Mouse (Mus musculus) limb, embryonic 14.5 days (tissue): ENCODE results near the gene Tas2r134. TPM values are rescaled to one million over a fixed set of nuclear protein-coding genes. Genes with fewer than 3 reads are reported as not detected.

ENCODE experiments used
- ATAC-seq: fragments of 200-750 bp; cut with Nextera tagmentation; 2 replicates; pipeline ENCODE4 v1.8.0; 2017; ENCODE audit warnings: low read depth, moderate number of reproducible peaks, moderate TSS enrichment; ENCODE audit not compliant: low FRiP score
- DNase-seq: peaks from one replicate; pipeline ENCODE4 v3.0.0-alpha.2; 2015; ENCODE audit warnings: low spot score
- H3K27ac ChIP-seq: fragments of 300-500 bp; sonication (generic); replicated peaks from 2 replicates; pipeline ENCODE4 v1.5.1; 2014; ENCODE audit warnings: low read depth, mild to moderate bottlenecking, low read length, moderate library complexity, mixed read lengths
- H3K27me3 ChIP-seq: fragments of 300-500 bp; sonication (generic); 2 replicates; pipeline ENCODE4 v1.6.1; 2014; ENCODE audit warnings: low read length, mixed read lengths; ENCODE audit not compliant: control insufficient read depth, insufficient read depth
- H3K36me3 ChIP-seq: fragments of 300-500 bp; sonication (generic); 2 replicates; pipeline ENCODE4 v1.6.1; 2014; ENCODE audit warnings: mild to moderate bottlenecking, low read length, moderate library complexity, mixed read lengths; ENCODE audit not compliant: control insufficient read depth, insufficient read depth
- H3K4me1 ChIP-seq: fragments of 300-500 bp; sonication (generic); 2 replicates; pipeline ENCODE4 v1.6.1; 2014; ENCODE audit warnings: antibody characterized with exemption, low read length, mixed read lengths; ENCODE audit not compliant: control insufficient read depth, insufficient read depth
- H3K4me2 ChIP-seq: fragments of 300-500 bp; sonication (generic); replicated peaks from 2 replicates; pipeline ENCODE4 v1.6.1; 2014; ENCODE audit warnings: low read depth, mild to moderate bottlenecking, low read length, moderate library complexity; ENCODE audit not compliant: severe bottlenecking
- H3K4me3 ChIP-seq: fragments of 300-500 bp; sonication (generic); replicated peaks from 2 replicates; pipeline ENCODE4 v1.5.1; 2014; ENCODE audit warnings: low read length
- H3K9ac ChIP-seq: fragments of 300-500 bp; sonication (generic); 2 replicates; pipeline ENCODE4 v1.6.1; 2014; ENCODE audit warnings: mild to moderate bottlenecking, low read depth, low read length, moderate library complexity; ENCODE audit not compliant: severe bottlenecking
- H3K9me3 ChIP-seq: fragments of 300-500 bp; sonication (generic); 2 replicates; pipeline ENCODE4 v1.6.1; 2016; ENCODE audit warnings: low read length; ENCODE audit not compliant: control insufficient read depth
- POLR2A ChIP-seq: fragments of 200-500 bp; IDR thresholded peaks from 2 replicates; pipeline ENCODE4 v1.8.0; 2012; ENCODE audit warnings: inconsistent platforms, mild to moderate bottlenecking, moderate library complexity, borderline replicate concordance; ENCODE audit not compliant: insufficient read depth, insufficient read length; ENCODE audit errors: extremely low read depth
- WGBS: fragments of 180-500 bp; shearing (Covaris S2); extraction: QIAGEN DNeasy Blood & Tissue Kit; methylation state at CpG from one replicate; pipeline ENCODE4 v1.1.7; 2014; 5-methylcytosine and 5-hydroxymethylcytosine counted together
- polyA plus RNA-seq, 2 experiments: library from polyadenylated mRNA; depleted of rRNA in 1 of 2; stranded (reverse) in 1 of 2; unstranded in 1 of 2; fragments of >200 nt; fragmentation: Nextera tagmentation in 1 of 2; extraction: Ambion mirVana in 1 of 2; gene quantifications; 2 replicates each; pipeline versions ENCODE4 v1.2.1 to v1.2.3; 2012 to 2014

The Tas2r134 gene
- polyA plus RNA-seq (2012; rRNA removed) (not detected in 2 replicates), polyA plus RNA-seq (2014; fragmentation: Nextera tagmentation; extraction: Ambion mirVana) (not detected in 2 replicates)

DNA sequence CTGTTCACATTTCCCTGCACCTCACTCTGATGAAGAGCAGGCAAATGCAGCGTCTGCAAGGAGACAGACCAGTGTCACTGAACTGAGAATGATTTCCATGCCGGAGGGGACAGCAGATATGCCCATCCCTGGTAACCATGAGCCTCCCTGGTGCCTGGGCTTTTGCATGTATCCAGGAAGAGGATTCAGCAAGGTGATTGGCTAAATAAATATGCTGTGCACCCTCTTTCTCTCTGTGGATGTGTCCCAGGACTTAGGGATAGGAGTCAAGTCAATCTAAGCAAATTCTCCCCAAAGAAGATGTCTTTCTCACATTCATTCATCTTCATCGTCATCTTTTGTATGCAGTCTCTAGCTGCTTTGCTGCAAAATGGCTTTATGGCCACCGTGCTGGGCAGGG is at the start of gene Tas2r134:
Gene Tas2r134, plus strand, starts transcription at position 301 of the 400 bp plus-strand sequence.
- ATAC-seq (no peak), DNase-seq (no peak)
- TF ChIP-seq POLR2A: no peak
- WGBS: 83% methylated on average over 4 of the region's 4 CpGs
- Histone ChIP-seq H3K9ac (no peak within 1 kb of the TSS), H3K4me2 (no peak within 1 kb of the TSS), H3K9me3 (no peaks in the 10 kb centered on the region), H3K27me3 (no peaks in the 10 kb centered on the region), H3K36me3 (no peaks in the 10 kb centered on the region), H3K4me3 (no peak within 1 kb of the TSS), H3K4me1 (no peaks in the 10 kb centered on the region), H3K27ac (no peak within 1 kb of the TSS)

DNA sequence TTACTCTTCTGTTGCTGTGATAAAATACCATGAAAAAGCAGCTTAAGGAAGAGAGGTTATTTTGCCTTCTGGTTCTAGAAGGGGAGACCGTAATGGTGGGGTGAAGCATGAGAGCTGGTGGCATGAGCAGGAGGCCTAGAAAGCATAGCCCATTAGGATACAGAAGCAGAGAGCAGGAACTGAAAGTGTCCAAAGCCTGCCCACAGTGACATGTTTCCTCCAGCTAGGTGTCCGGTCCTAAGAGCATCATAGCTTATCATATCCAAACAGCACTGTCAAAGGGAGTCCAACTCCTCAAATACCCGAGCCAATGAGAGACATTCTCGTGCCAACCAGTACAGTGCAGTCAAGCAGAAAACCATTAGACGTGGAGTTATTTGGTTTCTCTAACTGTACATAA is 47.5 kb upstream of the Tas2r134 start:
- no peak for TF ChIP-seq POLR2A
- Histone ChIP-seq H3K4me2 (no peak overlapping the region), H3K27ac (no peak overlapping the region), H3K36me3 (no peaks in the 10 kb centered on the region), H3K27me3 (no peaks in the 10 kb centered on the region), H3K4me1 (no peaks in the 10 kb centered on the region), H3K9me3 (no peaks in the 10 kb centered on the region), H3K4me3 (no peak overlapping the region), H3K9ac (no peak overlapping the region)
- 85% methylated on average over 5 of the region's 5 CpGs for WGBS
- DNase-seq (no peak), ATAC-seq (no peak)

DNA sequence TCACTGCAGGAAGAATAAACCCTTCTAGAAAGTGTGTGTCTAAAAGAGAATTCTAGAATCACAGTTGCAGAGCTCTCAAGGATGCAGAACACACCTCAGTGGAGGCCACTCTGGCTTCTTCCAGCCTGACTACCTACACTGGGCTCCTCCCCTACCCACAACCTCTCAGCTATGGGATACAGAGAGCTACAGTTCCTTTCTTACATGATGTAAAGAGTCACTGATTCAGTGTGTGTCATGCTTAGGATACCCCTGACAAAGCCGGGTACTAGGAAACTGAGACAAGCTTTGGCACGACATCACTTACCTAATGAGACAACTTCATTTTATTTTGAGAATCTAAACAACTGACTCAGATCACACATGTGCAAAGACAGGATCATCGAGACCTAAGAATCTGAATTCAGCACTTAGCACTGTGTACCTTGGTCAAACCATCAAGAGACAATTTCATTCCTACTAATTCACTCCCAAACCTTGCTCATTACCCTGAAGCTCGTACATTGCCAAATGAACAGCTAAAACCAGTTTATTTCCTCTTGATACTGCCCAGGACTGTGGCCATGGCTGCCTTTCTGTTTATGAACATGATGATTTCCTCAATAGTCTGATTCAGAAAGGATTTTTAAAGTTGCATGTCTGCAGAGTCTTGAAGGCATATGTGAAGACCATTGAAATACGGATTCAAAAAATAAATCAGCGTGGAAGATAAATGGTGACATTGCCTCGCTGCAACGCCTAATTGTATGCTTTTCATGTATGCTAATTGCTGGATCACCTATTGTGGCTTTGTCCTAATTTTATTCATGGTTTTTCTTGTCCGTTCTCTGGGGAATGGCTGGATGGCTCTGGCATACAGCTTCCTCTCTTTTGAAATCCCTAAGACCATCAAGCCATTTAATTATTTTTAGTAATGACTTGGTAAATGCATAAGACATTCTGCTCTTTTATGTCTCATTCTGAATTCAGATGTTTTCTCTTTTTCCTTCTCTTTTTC is 43.0 kb upstream of the Tas2r134 start:
- TF ChIP-seq POLR2A: no peak
- H3K9me3 ChIP-seq: no peaks in the 10 kb centered on the region
- no peak overlapping the region for H3K4me3 ChIP-seq
- no peak overlapping the region for H3K4me2 ChIP-seq
- no peaks in the 10 kb centered on the region for H3K4me1 ChIP-seq
- DNase-seq: no peak
- no peak overlapping the region for H3K27ac ChIP-seq
- ATAC-seq: no peak
- 83% methylated on average over 9 of the region's 9 CpGs for WGBS
- no peaks in the 10 kb centered on the region for H3K27me3 ChIP-seq
- no peak overlapping the region for H3K9ac ChIP-seq
- H3K36me3 ChIP-seq: no peaks in the 10 kb centered on the region

DNA sequence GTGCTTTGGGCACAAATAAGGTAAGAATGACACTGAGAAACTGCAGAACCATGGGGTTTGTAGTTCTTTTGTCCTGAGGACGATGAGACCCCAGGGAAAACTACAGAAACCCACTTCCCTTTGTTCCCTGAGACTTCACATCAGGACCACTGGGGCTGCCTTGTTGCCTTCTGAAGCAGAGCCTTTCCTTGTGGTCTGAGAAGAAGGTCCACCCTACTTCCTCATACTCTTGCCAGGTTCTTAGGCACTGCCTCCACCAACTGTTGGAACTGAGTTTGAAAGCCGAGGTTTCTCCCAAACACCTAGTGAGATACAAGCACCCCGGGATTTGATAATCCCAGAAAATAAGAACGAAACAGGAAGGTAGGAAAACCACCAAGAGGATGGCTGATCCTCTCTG is 39.0 kb upstream of the Tas2r134 start:
- no peak overlapping the region for H3K4me2 ChIP-seq
- no peaks in the 10 kb centered on the region for H3K4me1 ChIP-seq
- no peaks in the 10 kb centered on the region for H3K9me3 ChIP-seq
- H3K4me3 ChIP-seq: no peak overlapping the region
- DNase-seq: no peak
- H3K36me3 ChIP-seq: no peaks in the 10 kb centered on the region
- no peak for TF ChIP-seq POLR2A
- no peak overlapping the region for H3K27ac ChIP-seq
- no peaks in the 10 kb centered on the region for H3K27me3 ChIP-seq
- ATAC-seq: no peak
- no peak overlapping the region for H3K9ac ChIP-seq
- WGBS: 80% methylated on average over 4 of the region's 4 CpGs

DNA sequence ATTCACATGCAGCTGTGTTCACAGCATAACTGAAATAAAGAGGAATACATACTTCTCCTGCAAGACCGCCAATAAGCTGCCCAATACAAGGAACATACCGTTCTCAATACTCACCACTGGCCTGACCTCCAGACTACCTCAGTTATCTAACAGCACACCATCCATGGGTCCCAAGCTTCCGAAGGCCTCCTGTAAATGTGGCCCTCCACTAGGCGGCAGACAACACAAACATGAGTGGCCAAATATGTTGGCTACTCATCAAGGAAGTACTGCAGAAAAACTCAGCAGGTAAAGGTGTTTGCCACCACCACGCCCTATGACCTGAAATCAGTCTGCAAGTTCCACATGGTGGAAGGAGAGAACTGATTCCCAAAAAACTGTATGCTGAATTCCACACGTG is 38.4 kb upstream of the Tas2r134 start:
- no peak for ATAC-seq

More for the DNA sequence above, 38.4 kb upstream of the Tas2r134 start:
- Histone ChIP-seq H3K9me3 (no peaks in the 10 kb centered on the region), H3K4me2 (no peak overlapping the region), H3K9ac (no peak overlapping the region), H3K4me3 (no peak overlapping the region), H3K27ac (no peak overlapping the region), H3K4me1 (no peaks in the 10 kb centered on the region), H3K27me3 (no peaks in the 10 kb centered on the region), H3K36me3 (no peaks in the 10 kb centered on the region)
- WGBS: 82% methylated on average over 6 of the region's 6 CpGs
- no peak for DNase-seq
- TF ChIP-seq POLR2A: no peak
